In genomic region chr12:26333678-26334077, GRCm38 (mm10) we compare ENCODE assay signal across 14 mouse cellular contexts.
"Had no signal": no experiment of that assay in that cellular context is flagged by ENCODE, and none has a peak within 500 bp of the region (broad histone marks: within the 10 kb centered on the region; RNA-seq: fewer than 3 reads in every experiment).

No protein-coding gene starts in this region.

- H3K9ac ChIP-seq: limb, embryonic 13.5 days; liver, embryonic 14.5 days; midbrain, embryonic 13.5 days; neural tube, embryonic 15.5 days had no signal

- H3K36me3 ChIP-seq: neural tube, embryonic 15.5 days had no signal

- H3K9me3 ChIP-seq: limb, embryonic 13.5 days; midbrain, embryonic 13.5 days; neural tube, embryonic 15.5 days had no signal

- H3K4me3 ChIP-seq: layer of hippocampus, adult 2 months; limb, embryonic 13.5 days; midbrain, embryonic 13.5 days; neural tube, embryonic 15.5 days had no signal

- H3K27ac ChIP-seq: layer of hippocampus, adult 2 months; limb, embryonic 13.5 days; liver, embryonic 14.5 days; midbrain, embryonic 13.5 days; neural tube, embryonic 15.5 days had no signal

- DNase-seq: kidney, adult 11 months; kidney, postnatal 10 days; kidney, postnatal 4 days; left cerebral cortex, postnatal 4 days; lung, adult 18-20 months; right cerebral cortex, postnatal 4 days; spleen, adult 18-20 months; thymus, adult 18-20 months; thymus, postnatal 14 days had no signal

- H3K27me3 ChIP-seq: limb, embryonic 13.5 days; midbrain, embryonic 13.5 days; neural tube, embryonic 15.5 days had no signal

- ATAC-seq: midbrain, embryonic 13.5 days had no signal

- H3K4me2 ChIP-seq: limb, embryonic 13.5 days; midbrain, embryonic 13.5 days; neural tube, embryonic 15.5 days had no signal

- H3K4me1 ChIP-seq: midbrain, embryonic 13.5 days had no signal
